Mouse (Mus musculus): ENCODE results near the gene Psme2. TPM values are rescaled to one million over a fixed set of nuclear protein-coding genes. Genes with fewer than 3 reads are reported as not detected.

Gene Psme2
- total RNA-seq, 2 experiments from 2014 or later: 332 to 439 TPM

GRCm38 (mm10) chr14:55596036-55596690 is 5.2 kb upstream of the Psme2 start:
- ATAC-seq (ENCODE audit: poor library complexity, severe bottlenecking): no peak

DNA sequence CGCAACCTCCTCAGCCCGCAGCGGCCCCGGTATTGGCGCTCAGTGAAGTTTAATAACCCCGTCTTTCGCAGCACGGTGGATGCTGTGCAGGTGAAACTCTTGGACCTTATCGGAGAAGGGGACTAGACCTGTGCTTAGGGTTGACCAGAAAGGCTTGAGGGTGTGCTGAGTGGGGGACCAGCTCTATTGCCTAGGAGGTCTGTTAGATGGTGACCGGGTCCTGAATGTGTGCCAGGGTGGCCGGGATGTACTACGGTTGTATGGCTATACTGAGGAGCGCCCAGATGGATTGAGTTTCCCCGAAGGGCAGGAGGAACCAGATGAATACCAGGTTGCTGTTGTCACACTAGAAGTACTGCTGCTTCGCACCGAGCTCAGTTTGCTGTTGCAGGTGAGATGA is 1.3 kb upstream of the Psme2 start:
- ATAC-seq (ENCODE audit: poor library complexity, severe bottlenecking): no peak

DNA sequence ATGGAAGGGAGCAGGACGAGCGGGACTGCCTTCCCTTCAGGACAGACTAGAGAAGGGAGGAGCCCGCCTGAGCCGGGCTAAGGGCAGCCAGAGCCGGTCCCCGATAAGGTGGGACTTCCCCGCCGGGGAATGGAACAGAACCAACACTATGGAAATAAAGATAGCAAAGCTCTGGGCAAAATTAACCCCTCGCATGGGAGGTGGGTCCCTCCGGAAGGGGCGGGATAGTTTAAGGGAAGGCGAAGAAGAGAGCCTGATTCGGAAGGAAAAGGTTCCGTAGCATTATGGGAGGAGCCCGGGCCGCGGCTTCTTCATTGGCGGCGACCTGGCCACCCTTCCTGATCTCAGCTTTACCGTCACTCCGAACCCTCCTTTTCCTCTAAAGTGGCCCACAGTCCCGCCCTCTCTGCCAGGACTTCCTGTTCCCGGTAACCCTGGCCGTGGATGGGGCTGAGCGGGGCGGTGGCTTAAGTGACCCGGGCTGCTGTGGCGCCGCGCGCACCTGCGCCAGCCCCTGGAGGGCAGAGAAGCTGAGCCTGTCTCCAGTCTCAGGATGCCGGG is 498 bp upstream of the Psme2 start, which contains the start of gene Rnf31:
Gene Rnf31 (plus strand): TSS at position 378 of the 561 bp plus-strand sequence.
- ATAC-seq (ENCODE audit: poor library complexity, severe bottlenecking): peak; percentile 81

GRCm38 (mm10) chr14:55589771-55590448 is 1.0 kb downstream of the Psme2 start:
- ATAC-seq (ENCODE audit: poor library complexity, severe bottlenecking): no peak

DNA sequence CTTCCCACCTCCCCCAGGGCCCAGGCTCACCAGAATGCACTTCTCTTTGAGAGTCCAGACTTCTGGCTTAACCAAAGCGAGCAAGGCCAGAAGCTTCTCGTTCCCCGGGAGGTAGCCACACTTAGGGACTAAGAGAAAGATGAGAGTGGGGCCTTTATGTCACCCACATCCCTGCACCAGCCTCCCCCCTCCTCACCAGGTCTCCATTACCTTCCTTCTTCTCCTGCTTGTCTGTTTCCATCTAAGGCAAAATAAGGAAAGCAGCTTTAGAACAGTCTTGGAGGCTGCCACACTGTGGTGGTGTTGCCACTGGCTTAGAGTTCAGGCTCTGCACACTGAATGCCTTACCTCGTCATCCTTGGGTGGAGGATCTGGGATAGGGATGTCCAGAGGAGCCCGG is 1.6 kb downstream of the Psme2 start:
- no peak for ATAC-seq (ENCODE audit: poor library complexity, severe bottlenecking)

DNA sequence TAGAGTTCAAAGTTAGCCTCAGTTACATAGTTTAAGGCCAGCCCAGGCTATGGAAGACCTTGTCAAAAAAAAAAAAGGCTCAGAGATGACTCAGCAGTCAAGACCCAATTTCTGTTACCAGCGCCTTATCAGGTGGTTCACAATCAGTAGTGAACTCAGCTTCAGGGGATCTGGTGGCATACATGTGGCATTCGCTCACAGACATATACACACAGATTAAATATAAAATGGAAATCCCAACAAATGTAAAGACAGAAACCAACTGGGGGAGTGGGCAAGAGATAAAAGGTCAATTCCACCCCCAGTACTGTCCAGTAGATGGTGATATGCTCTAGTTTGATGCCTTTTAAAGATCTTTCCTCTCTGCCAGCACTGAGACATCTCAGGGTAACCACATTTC is 4.8 kb downstream of the Psme2 start:
- ATAC-seq (ENCODE audit: poor library complexity, severe bottlenecking): no peak

GRCm38 (mm10) chr14:55585566-55585960 is 5.3 kb downstream of the Psme2 start:
- 0 out of 2 replicates have a peak, but pooled peaks have one; percentile 9 for ATAC-seq (ENCODE audit: poor library complexity, severe bottlenecking)

- ATAC-seq (ENCODE audit: poor library complexity, severe bottlenecking): peak; percentile 83
These were observed 6.0 kb downstream of the Psme2 start, which contains the start of gene Emc9 for GRCm38 (mm10) chr14:55584702-55585565. Gene Emc9 (minus strand): TSS chr14:55585302.

GRCm38 (mm10) chr14:55584303-55584701 is 6.6 kb downstream of the Psme2 start:
- ATAC-seq (ENCODE audit: poor library complexity, severe bottlenecking): no peak

GRCm38 (mm10) chr14:55581981-55582681 is 8.8 kb downstream of the Psme2 start:
- no peak for ATAC-seq (ENCODE audit: poor library complexity, severe bottlenecking)

GRCm38 (mm10) chr14:55580731-55581130 is 10.2 kb downstream of the Psme2 start:
- ATAC-seq (ENCODE audit: poor library complexity, severe bottlenecking): no peak

GRCm38 (mm10) chr14:55579511-55580496 is 11.1 kb downstream of the Psme2 start:
- ATAC-seq (ENCODE audit: poor library complexity, severe bottlenecking): no peak

DNA sequence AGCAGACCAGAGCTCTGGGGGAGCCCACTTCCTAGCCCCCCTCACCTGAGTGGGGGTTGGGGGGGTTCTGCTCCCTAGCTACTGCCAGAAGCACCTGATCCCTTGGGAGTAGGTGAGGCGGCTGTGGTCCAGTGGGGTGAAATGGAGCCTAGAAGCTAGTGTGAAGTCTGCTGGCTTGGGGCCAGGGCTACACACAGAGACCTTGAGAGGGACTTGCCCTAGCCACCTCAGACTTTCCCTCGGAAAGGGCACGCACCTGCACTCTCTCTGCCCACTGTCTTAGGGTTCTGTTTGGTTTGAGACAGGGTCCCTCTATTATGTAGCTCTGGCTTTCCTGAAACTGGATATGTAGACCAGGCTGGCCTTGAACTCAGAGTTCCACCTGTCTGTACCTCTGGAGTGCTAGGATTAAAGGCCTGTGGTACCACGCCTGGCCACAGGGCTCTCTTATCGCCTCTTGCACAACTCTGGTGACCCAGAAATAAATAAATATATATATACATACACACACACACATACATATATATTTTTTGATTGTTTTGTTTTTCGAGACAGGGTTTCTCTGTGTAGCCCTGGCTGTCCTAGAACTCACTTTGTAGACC is 12.1 kb downstream of the Psme2 start:
- peak; percentile 14 for ATAC-seq (ENCODE audit: poor library complexity, severe bottlenecking)

- peak; percentile 91 for ATAC-seq (ENCODE audit: poor library complexity, severe bottlenecking)
These were observed 12.8 kb downstream of the Psme2 start, which contains the start of gene Psme1 for GRCm38 (mm10) chr14:55577871-55578667. Gene Psme1 (plus strand): TSS chr14:55578123.

GRCm38 (mm10) chr14:55576376-55576775 is 14.5 kb downstream of the Psme2 start:
- peak; percentile 55 for ATAC-seq (ENCODE audit: poor library complexity, severe bottlenecking)

- no peak for ATAC-seq (ENCODE audit: poor library complexity, severe bottlenecking)
These were observed 15.2 kb downstream of the Psme2 start for GRCm38 (mm10) chr14:55575711-55576110.

GRCm38 (mm10) chr14:55575302-55575701 is 15.6 kb downstream of the Psme2 start, which contains the start of gene Fitm1:
Gene Fitm1 (plus strand): TSS chr14:55575617.
- ATAC-seq (ENCODE audit: poor library complexity, severe bottlenecking): no peak

GRCm38 (mm10) chr14:55571760-55572159 is 19.2 kb downstream of the Psme2 start:
- no peak for ATAC-seq (ENCODE audit: poor library complexity, severe bottlenecking)
